8 mouse cellular contexts compared by ENCODE assay signal in genomic region chr11:21091067-21091427, GRCm38 (mm10). TPM values are rescaled to one million over a fixed set of nuclear protein-coding genes. Genes with fewer than 3 reads are reported as not detected.
DNase-seq lines count a peak whose midpoint lies in the region; ATAC-seq and TF ChIP-seq lines count a peak whose summit lies in the region.

TSS of gene Peli1 (plus strand) at chr11:21091291.

- WGBS in forebrain, embryonic 13.5 days, result 0% methylated on average over 23 of the region's 24 CpGs
- under 1% methylated on average over 24 of the region's 24 CpGs for WGBS in large intestine, adult 2 months
- WGBS in liver, postnatal 0 days (ENCODE audit: insufficient replicate concordance), result under 1% methylated on average over 24 of the region's 24 CpGs
- under 1% methylated on average over 24 of the region's 24 CpGs for WGBS in neural tube, embryonic 14.5 days

- DNase-seq in heart, postnatal 10 days, result peak; percentile 95 to 96
- DNase-seq in large intestine, adult 2 months (ENCODE audit: low read depth, low spot score), result peak; percentile 94
- DNase-seq in liver, postnatal 0 days, result peak; percentile 96
- peak; percentile 96 for DNase-seq in testis, postnatal 10 days (ENCODE audit: low spot score)

- no peak for TF ChIP-seq CTCF in ES-Bruce4 (IDR thresholded peaks at IDR 0.05; ENCODE audit: low read depth, low read length)
- 0 out of 2 replicates have a peak, but pooled peaks have one; percentile 10 for TF ChIP-seq CTCF in liver, postnatal 0 days (IDR thresholded peaks at IDR 0.05; ENCODE audit: low read depth)

- H3K27me3 ChIP-seq in ES-Bruce4 (ENCODE audit: control insufficient read depth, insufficient read depth, low read length, poor library complexity, severe bottlenecking), result no peaks in the 10 kb centered on the region
- no peaks in the 10 kb centered on the region for H3K27me3 ChIP-seq in forebrain, embryonic 13.5 days
- H3K27me3 ChIP-seq in liver, postnatal 0 days (ENCODE audit: insufficient read depth, low read length), result no peaks in the 10 kb centered on the region
- H3K27me3 ChIP-seq in neural tube, embryonic 14.5 days (ENCODE audit: control insufficient read depth, insufficient read depth, low read length), result no peaks in the 10 kb centered on the region

- TF ChIP-seq EP300 in ES-Bruce4 (IDR thresholded peaks at IDR 0.05; ENCODE audit: insufficient read depth, low read depth, low read length), result 0 out of 2 replicates have a peak, but pooled peaks have one; percentile 24
- TF ChIP-seq EP300 in liver, postnatal 0 days (IDR thresholded peaks at IDR 0.05; ENCODE audit: low read depth), result no peak

- no peaks in the 10 kb centered on the region for H3K9me3 ChIP-seq in ES-Bruce4 (replicated peaks; ENCODE audit: control insufficient read depth, insufficient read depth, low read length, poor library complexity, severe bottlenecking)
- H3K9me3 ChIP-seq in forebrain, embryonic 13.5 days (replicated peaks), result no peaks in the 10 kb centered on the region
- no peaks in the 10 kb centered on the region for H3K9me3 ChIP-seq in liver, postnatal 0 days (ENCODE audit: low read length)
- no peaks in the 10 kb centered on the region for H3K9me3 ChIP-seq in neural tube, embryonic 14.5 days (ENCODE audit: control insufficient read depth, low read length)

- TF ChIP-seq POLR2A in ES-Bruce4 (IDR thresholded peaks at IDR 0.05; ENCODE audit: insufficient read depth, low read length), result peak; percentile 33

- H3K4me1 ChIP-seq in ES-Bruce4 (ENCODE audit: control insufficient read depth, insufficient read depth, low read length), result no peaks in the 10 kb centered on the region
- peaks cover 17% of the 10 kb centered on the region for H3K4me1 ChIP-seq in forebrain, embryonic 13.5 days
- H3K4me1 ChIP-seq in liver, postnatal 0 days (ENCODE audit: insufficient read depth), result peaks cover 11% of the 10 kb centered on the region
- peaks cover 10% of the 10 kb centered on the region; the same call in 1 of the 2 replicates for H3K4me1 ChIP-seq in neural tube, embryonic 14.5 days (ENCODE audit: control insufficient read depth, insufficient read depth, low read length)

- peak within 1 kb of the TSS; percentile 90 for H3K4me3 ChIP-seq in ES-Bruce4 (ENCODE audit: low read depth, low read length)
- H3K4me3 ChIP-seq in forebrain, embryonic 13.5 days, result peak within 1 kb of the TSS; percentile 87
- peak within 1 kb of the TSS; percentile 97 for H3K4me3 ChIP-seq in liver, postnatal 0 days (ENCODE audit: low read depth, low read length)
- peak within 1 kb of the TSS; percentile 94 for H3K4me3 ChIP-seq in neural tube, embryonic 14.5 days (ENCODE audit: low read depth, low read length)

- H3K9ac ChIP-seq in ES-Bruce4 (ENCODE audit: low read depth, poor library complexity, severe bottlenecking), result peak within 1 kb of the TSS; percentile 99
- H3K9ac ChIP-seq in forebrain, embryonic 13.5 days, result peak within 1 kb of the TSS; percentile 99
- peak within 1 kb of the TSS; percentile 98 for H3K9ac ChIP-seq in liver, postnatal 0 days (replicated peaks)
- H3K9ac ChIP-seq in neural tube, embryonic 14.5 days (replicated peaks; ENCODE audit: low read depth, low read length), result peak within 1 kb of the TSS; percentile 99

- peak within 1 kb of the TSS; percentile 66 for H3K4me2 ChIP-seq in forebrain, embryonic 13.5 days
- H3K4me2 ChIP-seq in liver, postnatal 0 days (ENCODE audit: low read depth, low read length), result peak within 1 kb of the TSS; percentile 95
- peak within 1 kb of the TSS; percentile 92 for H3K4me2 ChIP-seq in neural tube, embryonic 14.5 days (ENCODE audit: low read depth, low read length)

- intact Hi-C loops in heart, postnatal 10 days (cut with DNase I), result loop anchor here (5.0 kb wide), 2 partner anchors 86 to 299 kb away; no protein-coding TSS in a partner anchor

- no peaks in the 10 kb centered on the region for H3K36me3 ChIP-seq in ES-Bruce4 (ENCODE audit: control insufficient read depth, insufficient read depth, low read length, poor library complexity, severe bottlenecking)
- H3K36me3 ChIP-seq in forebrain, embryonic 13.5 days (ENCODE audit: poor library complexity, severe bottlenecking), result no peaks in the 10 kb centered on the region
- no peaks in the 10 kb centered on the region for H3K36me3 ChIP-seq in liver, postnatal 0 days (replicated peaks; ENCODE audit: insufficient read depth, low read length)
- no peaks in the 10 kb centered on the region for H3K36me3 ChIP-seq in neural tube, embryonic 14.5 days (ENCODE audit: control insufficient read depth, insufficient read depth, low read length)

- ATAC-seq in cerebellum, adult (ENCODE audit: insufficient number of reproducible peaks, low FRiP score, low TSS enrichment), result peak; percentile 99
- peak; percentile 99 for ATAC-seq in forebrain, embryonic 13.5 days
- peak; percentile 100 for ATAC-seq in liver, postnatal 0 days
- peak; percentile 99 for ATAC-seq in neural tube, embryonic 14.5 days (ENCODE audit: low read depth)

- H3K27ac ChIP-seq in ES-Bruce4 (ENCODE audit: insufficient read depth, low read length), result peak within 1 kb of the TSS; percentile 45
- H3K27ac ChIP-seq in forebrain, embryonic 13.5 days, result peak within 1 kb of the TSS; percentile 100
- peak within 1 kb of the TSS; percentile 99 for H3K27ac ChIP-seq in liver, postnatal 0 days (ENCODE audit: low read depth)
- H3K27ac ChIP-seq in neural tube, embryonic 14.5 days (ENCODE audit: low read depth, low read length), result peak within 1 kb of the TSS; percentile 100

RNA-seq across cellular contexts. Expression of gene Peli1, which starts in this region (rescaled TPM):
- polyA plus RNA-seq in ES-Bruce4 (2011; ENCODE audit: insufficient read depth, insufficient read length, low read depth, missing spikeins), result 35.7 and 41.0 TPM in 2 replicates
- 99.0 and 106 TPM in 2 replicates for polyA plus RNA-seq in forebrain, embryonic 13.5 days (2015; fragmentation: Nextera tagmentation; extraction: Ambion mirVana)
- total RNA-seq in heart, postnatal 10 days (2021), result 10 to 100 TPM; 21.0 to 23.3 TPM
- polyA plus RNA-seq in large intestine, adult 2 months (2012; rRNA removed), result 15.1 and 37.7 TPM in 2 replicates
- polyA plus RNA-seq in liver, postnatal 0 days (2015; fragmentation: Nextera tagmentation; extraction: Ambion mirVana), result 9.8 and 10.5 TPM in 2 replicates
- 84.6 and 98.1 TPM in 2 replicates for polyA plus RNA-seq in neural tube, embryonic 14.5 days (2014; fragmentation: Nextera tagmentation; extraction: Ambion mirVana)

Comparison
In these comparisons a context has a peak if more than half of its experiments do, and no peak if none do; other contexts are left out.
1. Peak in every context shown above with its lines: DNase-seq, ATAC-seq, H3K4me3 ChIP-seq and H3K27ac ChIP-seq.
2. H3K27ac ChIP-seq: peak in every context shown above with its lines; median percentile 100 in forebrain, embryonic 13.5 days; 100 in neural tube, embryonic 14.5 days; 99 in liver, postnatal 0 days; 45 in ES-Bruce4.